Mouse (Mus musculus) Muller cell, postnatal 12 days (primary cell): Measurements from ENCODE around the gene Tmprss12.
"Not testable (repeated sequence)": the region's sequence is repeated elsewhere in the genome, so short reads cannot be mapped to it uniquely, and the experiment has no call there.

ENCODE experiments used
- DNase-seq: peaks from one replicate; pipeline ENCODE4 v3.0.0-alpha.2; 2015; ENCODE audit errors: inconsistent ontology term

The Tmprss12 gene

GRCm38 (mm10) chr15:100273791-100274308, 6.8 kb upstream of the Tmprss12 start:
- not testable (repeated sequence) for DNase-seq

- DNase-seq, result no peak
Observed at GRCm38 (mm10) chr15:100274790-100275559, 5.7 kb upstream of the Tmprss12 start.

- DNase-seq, result no peak
Observed at GRCm38 (mm10) chr15:100276403-100276802, 4.2 kb upstream of the Tmprss12 start.

- no peak for DNase-seq
Observed at GRCm38 (mm10) chr15:100277586-100277985, 3.1 kb upstream of the Tmprss12 start.

GRCm38 (mm10) chr15:100288980-100289379, 8.3 kb downstream of the Tmprss12 start:
- no peak for DNase-seq

GRCm38 (mm10) chr15:100290858-100291257, 10.2 kb downstream of the Tmprss12 start:
- DNase-seq, result no peak

- DNase-seq, result no peak
Observed at GRCm38 (mm10) chr15:100292326-100292725, 11.7 kb downstream of the Tmprss12 start.

- DNase-seq, result no peak
Observed at GRCm38 (mm10) chr15:100297856-100298255, 17.2 kb downstream of the Tmprss12 start.

GRCm38 (mm10) chr15:100300499-100300898, 19.9 kb downstream of the Tmprss12 start:
- no peak for DNase-seq

- DNase-seq, result no peak
Observed at GRCm38 (mm10) chr15:100301556-100301955, 20.9 kb downstream of the Tmprss12 start.

- no peak for DNase-seq
Observed at GRCm38 (mm10) chr15:100303428-100304018, 22.9 kb downstream of the Tmprss12 start.

GRCm38 (mm10) chr15:100304019-100304991, 23.7 kb downstream of the Tmprss12 start, which contains the start of gene Mettl7a1:
Mettl7a1 (plus strand) TSS chr15:100304140.
- DNase-seq, result peak; percentile 82

- DNase-seq, result no peak
Observed at GRCm38 (mm10) chr15:100306201-100306600, 25.6 kb downstream of the Tmprss12 start.

GRCm38 (mm10) chr15:100307438-100308096, 26.9 kb downstream of the Tmprss12 start:
- DNase-seq, result not testable (repeated sequence)

GRCm38 (mm10) chr15:100312346-100312745, 31.7 kb downstream of the Tmprss12 start:
- DNase-seq, result no peak

- no peak for DNase-seq
Observed at GRCm38 (mm10) chr15:100314448-100315145, 34.0 kb downstream of the Tmprss12 start.

- peak; percentile 73 for DNase-seq
Observed at GRCm38 (mm10) chr15:100318014-100318671, 37.5 kb downstream of the Tmprss12 start.

GRCm38 (mm10) chr15:100319884-100320283, 39.2 kb downstream of the Tmprss12 start:
- DNase-seq, result no peak

- no peak for DNase-seq
Observed at GRCm38 (mm10) chr15:100320295-100320905, 39.8 kb downstream of the Tmprss12 start.

- no peak for DNase-seq
Observed at GRCm38 (mm10) chr15:100321134-100321533, 40.5 kb downstream of the Tmprss12 start.
